Mouse (Mus musculus): ENCODE data around the gene Nkd1.

DNA sequence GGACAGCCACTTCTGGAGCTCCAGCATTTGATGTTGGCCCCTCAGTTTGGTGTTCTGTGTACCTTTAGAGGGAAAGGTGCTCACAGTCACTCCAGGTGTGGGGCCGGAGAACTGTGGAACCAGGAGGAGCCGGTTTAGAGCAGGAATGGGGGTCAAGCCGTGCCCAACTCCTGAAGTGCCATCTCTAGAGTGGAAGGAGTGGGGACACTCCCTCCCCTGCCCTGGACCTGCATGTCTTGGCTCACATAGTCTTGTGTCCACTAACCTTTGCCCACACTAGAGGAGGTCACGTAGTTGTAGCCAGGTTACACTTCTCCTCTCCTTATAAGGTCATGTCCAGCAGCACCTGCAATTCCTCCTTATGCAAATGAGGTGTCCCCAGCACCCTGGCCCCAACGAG lies 14.2 kb upstream of the Nkd1 start:
- TF ChIP-seq CHD2 (IDR thresholded peaks at IDR 0.05; ENCODE audit: low read depth, low read length) = no peak
- TF ChIP-seq MAFK (IDR thresholded peaks at IDR 0.05; ENCODE audit: insufficient read depth, low read depth, low read length) = no peak
- TF ChIP-seq HCFC1 (IDR thresholded peaks at IDR 0.05; ENCODE audit: borderline replicate concordance, insufficient read depth, low read length) = no peak
